Mouse (Mus musculus) induced T-regulatory cell, adult 2 months (primary cell): ENCODE data around the gene Dock6.
A peak's percentile ranks its signal among the peaks of the same experiment; 100 is the strongest.
"Not testable (repeated sequence)": the region's sequence is repeated elsewhere in the genome, so short reads cannot be mapped to it uniquely, and the experiment has no call there.

Experiments used
- DNase-seq: peaks from one replicate; pipeline ENCODE4 v3.0.0-alpha.2; 2012; ENCODE audit warnings: low read depth

Dock6 gene

GRCm38 (mm10) chr9:21781657-21782468 lies 70.6 kb downstream of the Dock6 start:
- no peak for DNase-seq

- no peak for DNase-seq
Measured at GRCm38 (mm10) chr9:21777726-21778125, 74.7 kb downstream of the Dock6 start.

GRCm38 (mm10) chr9:21774353-21774752 lies 78.1 kb downstream of the Dock6 start:
- no peak for DNase-seq

GRCm38 (mm10) chr9:21773396-21773795 lies 79.0 kb downstream of the Dock6 start:
- DNase-seq: not testable (repeated sequence)

- no peak for DNase-seq
Measured at GRCm38 (mm10) chr9:21769558-21770183, 82.8 kb downstream of the Dock6 start.

GRCm38 (mm10) chr9:21768511-21769411 lies 83.7 kb downstream of the Dock6 start:
- DNase-seq: no peak

- no peak for DNase-seq
Measured at GRCm38 (mm10) chr9:21767896-21768295, 84.5 kb downstream of the Dock6 start.

- DNase-seq: no peak
Measured at GRCm38 (mm10) chr9:21764084-21764999, 88.1 kb downstream of the Dock6 start.

GRCm38 (mm10) chr9:21762135-21762534 lies 90.3 kb downstream of the Dock6 start:
- DNase-seq: no peak

GRCm38 (mm10) chr9:21760155-21761088 lies 92.0 kb downstream of the Dock6 start, which contains the start of gene Spc24:
Gene Spc24, minus strand, starts transcription at chr9:21760303.
- DNase-seq: peak; percentile 99

- no peak for DNase-seq
Measured at GRCm38 (mm10) chr9:21759718-21760117, 92.7 kb downstream of the Dock6 start.

GRCm38 (mm10) chr9:21758576-21759529 lies 93.6 kb downstream of the Dock6 start:
- peak; percentile 23 for DNase-seq

- no peak for DNase-seq
Measured at GRCm38 (mm10) chr9:21754516-21755321, 97.7 kb downstream of the Dock6 start.

GRCm38 (mm10) chr9:21754003-21754402 lies 98.4 kb downstream of the Dock6 start:
- no peak for DNase-seq

GRCm38 (mm10) chr9:21752252-21752792 lies 100.1 kb downstream of the Dock6 start:
- no peak for DNase-seq

- no peak for DNase-seq
Measured at GRCm38 (mm10) chr9:21751347-21751746, 101.1 kb downstream of the Dock6 start.

GRCm38 (mm10) chr9:21750370-21750769 lies 102.1 kb downstream of the Dock6 start:
- DNase-seq: no peak
